In the genomic region with DNA sequence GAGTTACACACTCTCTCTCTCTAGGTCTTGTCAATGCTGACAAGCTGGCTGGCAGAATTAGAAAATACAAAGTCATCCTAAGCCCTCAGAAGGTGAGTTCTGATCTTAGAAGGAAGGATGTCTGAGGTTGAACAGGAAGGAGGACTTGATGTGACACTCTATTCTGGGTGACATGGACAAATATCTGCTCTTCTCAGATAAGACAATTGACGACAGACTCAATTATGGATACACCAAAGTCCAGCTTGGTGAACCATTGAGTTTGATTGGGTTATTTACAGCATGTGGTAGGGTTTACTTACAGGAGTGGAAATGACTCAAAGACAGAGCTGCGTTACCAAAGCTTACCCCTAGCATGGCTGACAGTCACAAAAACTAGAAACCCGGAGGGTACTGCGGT, we compare ENCODE assay signal across 28 mouse cellular contexts. TPM values are rescaled to one million over a fixed set of nuclear protein-coding genes. Genes with fewer than 3 reads are reported as not detected.
DNase-seq lines count a peak whose midpoint lies in the region; ATAC-seq and TF ChIP-seq lines count a peak whose summit lies in the region.
"Had no signal": no experiment of that assay in that cellular context is flagged by ENCODE, and none has a peak within 500 bp of the region (broad histone marks: within the 10 kb centered on the region; RNA-seq: fewer than 3 reads in every experiment).

No protein-coding gene starts in this region.

- 86% methylated on average over 4 of the region's 4 CpGs for WGBS in intestine, postnatal 0 days
- WGBS in intestine, embryonic 15.5 days: 88% methylated on average over 4 of the region's 4 CpGs
- WGBS in stomach, postnatal 0 days: 99% methylated on average over 4 of the region's 4 CpGs

- no peaks in the 10 kb centered on the region for H3K27me3 ChIP-seq in intestine, postnatal 0 days (replicated peaks; ENCODE audit: control insufficient read depth, insufficient read depth, low read length)
- no peaks in the 10 kb centered on the region for H3K27me3 ChIP-seq in intestine, embryonic 15.5 days (replicated peaks)
- H3K27me3 ChIP-seq in megakaryocyte, embryonic 14.5 days (replicated peaks): no peaks in the 10 kb centered on the region
- H3K27me3 ChIP-seq in stomach, postnatal 0 days (ENCODE audit: control insufficient read depth, insufficient read depth, low read length): no peaks in the 10 kb centered on the region
- H3K27me3 ChIP-seq: CH12.LX; forebrain, embryonic 13.5 days; heart, embryonic 13.5 days had no signal

- H3K4me2 ChIP-seq in intestine, postnatal 0 days (replicated peaks; ENCODE audit: low read depth): no peak overlapping the region
- no peak overlapping the region for H3K4me2 ChIP-seq in intestine, embryonic 15.5 days (replicated peaks)
- H3K4me2 ChIP-seq in stomach, postnatal 0 days (replicated peaks; ENCODE audit: low read depth): no peak overlapping the region
- H3K4me2 ChIP-seq: forebrain, embryonic 13.5 days; heart, embryonic 13.5 days; hindbrain, embryonic 14.5 days had no signal

- no peaks in the 10 kb centered on the region for H3K9me3 ChIP-seq in intestine, postnatal 0 days (ENCODE audit: control insufficient read depth)
- H3K9me3 ChIP-seq in intestine, embryonic 15.5 days: 0 out of 2 replicates have a peak, but pooled peaks cover 5% of the 10 kb centered on the region
- no peaks in the 10 kb centered on the region for H3K9me3 ChIP-seq in megakaryocyte, embryonic 14.5 days
- H3K9me3 ChIP-seq in stomach, postnatal 0 days (ENCODE audit: control insufficient read depth, low read length): no peaks in the 10 kb centered on the region

- no peak for TF ChIP-seq EP300 in stomach, postnatal 0 days (optimal IDR thresholded peaks at IDR 0.05)

- H3K27ac ChIP-seq in intestine, postnatal 0 days (ENCODE audit: low read depth, low read length): peak overlapping the region; percentile 21; the same call in 1 of the 2 replicates
- no peak overlapping the region for H3K27ac ChIP-seq in intestine, embryonic 15.5 days
- H3K27ac ChIP-seq in stomach, postnatal 0 days (replicated peaks): no peak overlapping the region
- H3K27ac ChIP-seq: forebrain, embryonic 10.5 days; forebrain, embryonic 13.5 days; heart, adult 2 months; heart, embryonic 10.5 days; heart, embryonic 13.5 days; hindbrain, embryonic 14.5 days; hindbrain, postnatal 0 days had no signal

- H3K9ac ChIP-seq in intestine, postnatal 0 days (ENCODE audit: low read depth, low read length): no peak overlapping the region
- H3K9ac ChIP-seq in intestine, embryonic 15.5 days: no peak overlapping the region
- no peak overlapping the region for H3K9ac ChIP-seq in stomach, postnatal 0 days (ENCODE audit: low read length)
- H3K9ac ChIP-seq: forebrain, embryonic 13.5 days; heart, embryonic 13.5 days; hindbrain, embryonic 14.5 days had no signal

- peaks cover 63% of the 10 kb centered on the region for H3K36me3 ChIP-seq in intestine, postnatal 0 days (ENCODE audit: control insufficient read depth, insufficient read depth)
- peaks cover 30% of the 10 kb centered on the region for H3K36me3 ChIP-seq in intestine, embryonic 15.5 days
- H3K36me3 ChIP-seq in megakaryocyte, embryonic 14.5 days (replicated peaks; ENCODE audit: low read length): peaks cover 96% of the 10 kb centered on the region
- H3K36me3 ChIP-seq in stomach, postnatal 0 days (ENCODE audit: control insufficient read depth, insufficient read depth, low read length): peaks cover 18% of the 10 kb centered on the region

- TF ChIP-seq CTCF in intestine, postnatal 0 days (IDR thresholded peaks at IDR 0.05; ENCODE audit: low read depth): no peak
- TF ChIP-seq CTCF in stomach, postnatal 0 days (IDR thresholded peaks at IDR 0.05; ENCODE audit: low read depth): no peak

- no peak for ATAC-seq in intestine, postnatal 0 days
- no peak for ATAC-seq in intestine, embryonic 15.5 days
- ATAC-seq in megakaryocyte, adult 5-6 weeks (ENCODE audit: poor library complexity, severe bottlenecking): no peak
- 0 out of 2 replicates have a peak, but pooled peaks have one; percentile 29 for ATAC-seq in common myeloid progenitor, adult 5-6 weeks (replicated peaks; ENCODE audit: low read depth, poor library complexity, severe bottlenecking)
- ATAC-seq in stomach, postnatal 0 days (ENCODE audit: low FRiP score, low TSS enrichment): no peak
- ATAC-seq: activated CD4-positive, CD25-positive, alpha-beta regulatory T cell, adult 4 months; forebrain, embryonic 13.5 days; forebrain, embryonic 16.5 days; hindbrain, postnatal 0 days had no signal

- DNase-seq in stomach, postnatal 0 days (ENCODE audit: low spot score): no peak
- DNase-seq: adrenal gland, adult 8-10 months; adrenal gland, postnatal 25 days; B cell, adult 2 months; cerebellum, adult 11-12 months; cerebellum, adult 8-10 months; cerebellum, postnatal 10 days; cerebellum, postnatal 36 days; gastrocnemius, postnatal 10 days; gastrocnemius, postnatal 36 days; heart, adult 2 months; heart, postnatal 14 days; heart, postnatal 4 days had no signal

- no peaks in the 10 kb centered on the region for H3K4me1 ChIP-seq in intestine, postnatal 0 days (replicated peaks; ENCODE audit: control insufficient read depth, insufficient read depth, low read length)
- H3K4me1 ChIP-seq in intestine, embryonic 15.5 days (replicated peaks): no peaks in the 10 kb centered on the region
- H3K4me1 ChIP-seq in megakaryocyte, embryonic 14.5 days: peaks cover 96% of the 10 kb centered on the region
- H3K4me1 ChIP-seq in stomach, postnatal 0 days (replicated peaks; ENCODE audit: control insufficient read depth, insufficient read depth): no peaks in the 10 kb centered on the region
- H3K4me1 ChIP-seq: forebrain, embryonic 10.5 days had no signal

- H3K4me3 ChIP-seq in intestine, postnatal 0 days (ENCODE audit: low read depth, low read length): no peak overlapping the region
- no peak overlapping the region for H3K4me3 ChIP-seq in intestine, embryonic 15.5 days (replicated peaks)
- peak overlapping the region; percentile 69 for H3K4me3 ChIP-seq in megakaryocyte, embryonic 14.5 days (replicated peaks)
- H3K4me3 ChIP-seq in stomach, postnatal 0 days (ENCODE audit: low read depth, low read length): no peak overlapping the region
- H3K4me3 ChIP-seq: forebrain, embryonic 10.5 days; forebrain, embryonic 13.5 days; heart, adult 2 months; heart, embryonic 10.5 days; heart, embryonic 13.5 days had no signal

RNA-seq across cellular contexts. Expression of a gene that starts 6.9 kb away (rescaled TPM):
- polyA plus RNA-seq in intestine, postnatal 0 days (2015; fragmentation: Nextera tagmentation; extraction: Ambion mirVana): 11.7 and 12.9 TPM in 2 replicates
- 12.7 and 14.8 TPM in 2 replicates for polyA plus RNA-seq in intestine, embryonic 15.5 days (2015; fragmentation: Nextera tagmentation; extraction: Ambion mirVana)
- polyA plus RNA-seq in megakaryocyte, embryonic 14.5 days (2012; ENCODE audit: insufficient read depth, low replicate concordance): 1.8 and 5.0 TPM in 2 replicates
- total RNA-seq in megakaryocyte, adult 5-6 weeks (2015): 15.1 and 31.9 TPM in 2 replicates
- total RNA-seq in megakaryocyte, adult 5-6 weeks (2017): 23.1 and 29.8 TPM in 2 replicates
- 31.7 and 31.8 TPM in 2 replicates for total RNA-seq in common myeloid progenitor, adult 5-6 weeks (2017)
- polyA plus RNA-seq in stomach, postnatal 0 days (2015; fragmentation: Nextera tagmentation; extraction: Ambion mirVana): 4.9 and 7.5 TPM in 2 replicates

RNA-seq across cellular contexts. Expression of a gene that starts 15.4 kb away (rescaled TPM):
- polyA plus RNA-seq in intestine, postnatal 0 days (2015; fragmentation: Nextera tagmentation; extraction: Ambion mirVana): 28.2 and 30.2 TPM in 2 replicates
- 51.3 and 52.8 TPM in 2 replicates for polyA plus RNA-seq in intestine, embryonic 15.5 days (2015; fragmentation: Nextera tagmentation; extraction: Ambion mirVana)
- polyA plus RNA-seq in megakaryocyte, embryonic 14.5 days (2012; ENCODE audit: insufficient read depth, low replicate concordance): 3.8 and 39.8 TPM in 2 replicates
- 24.8 and 28.1 TPM in 2 replicates for total RNA-seq in megakaryocyte, adult 5-6 weeks (2015)
- total RNA-seq in megakaryocyte, adult 5-6 weeks (2017): 21.4 and 21.8 TPM in 2 replicates
- 23.2 and 31.0 TPM in 2 replicates for total RNA-seq in common myeloid progenitor, adult 5-6 weeks (2017)
- polyA plus RNA-seq in stomach, postnatal 0 days (2015; fragmentation: Nextera tagmentation; extraction: Ambion mirVana): 33.6 and 34.5 TPM in 2 replicates

RNA-seq across cellular contexts. Expression of a gene that starts 17.9 kb away (rescaled TPM):
- 32.5 TPM in 2 replicates for polyA plus RNA-seq in intestine, postnatal 0 days (2015; fragmentation: Nextera tagmentation; extraction: Ambion mirVana)
- 118 and 121 TPM in 2 replicates for polyA plus RNA-seq in intestine, embryonic 15.5 days (2015; fragmentation: Nextera tagmentation; extraction: Ambion mirVana)
- 5.6 TPM in 1 of 2 replicates, not detected in the other for polyA plus RNA-seq in megakaryocyte, embryonic 14.5 days (2012; ENCODE audit: insufficient read depth, low replicate concordance)
- total RNA-seq in megakaryocyte, adult 5-6 weeks (2015): 151 and 153 TPM in 2 replicates
- total RNA-seq in megakaryocyte, adult 5-6 weeks (2017): 210 and 224 TPM in 2 replicates
- 145 and 156 TPM in 2 replicates for total RNA-seq in common myeloid progenitor, adult 5-6 weeks (2017)
- 32.6 and 38.0 TPM in 2 replicates for polyA plus RNA-seq in stomach, postnatal 0 days (2015; fragmentation: Nextera tagmentation; extraction: Ambion mirVana)

RNA-seq across cellular contexts. Expression of a gene that starts 30.2 kb away (rescaled TPM):
- 0.77 and 1.3 TPM in 2 replicates for polyA plus RNA-seq in intestine, postnatal 0 days (2015; fragmentation: Nextera tagmentation; extraction: Ambion mirVana)
- polyA plus RNA-seq in intestine, embryonic 15.5 days (2015; fragmentation: Nextera tagmentation; extraction: Ambion mirVana): 0.96 and 1.3 TPM in 2 replicates
- polyA plus RNA-seq in megakaryocyte, embryonic 14.5 days (2012; ENCODE audit: insufficient read depth, low replicate concordance): 0.11 TPM in 1 of 2 replicates, not detected in the other
- 0.07 TPM in 1 of 2 replicates, not detected in the other for total RNA-seq in megakaryocyte, adult 5-6 weeks (2015)
- 0.12 TPM in 1 of 2 replicates, not detected in the other for total RNA-seq in megakaryocyte, adult 5-6 weeks (2017)
- total RNA-seq in common myeloid progenitor, adult 5-6 weeks (2017): 0.29 TPM in 1 of 2 replicates, not detected in the other
- polyA plus RNA-seq in stomach, postnatal 0 days (2015; fragmentation: Nextera tagmentation; extraction: Ambion mirVana): 1.2 TPM in 2 replicates
- total RNA-seq: granulocyte monocyte progenitor cell, adult 5-6 weeks had no signal

RNA-seq across cellular contexts. Expression of a gene that starts 43.7 kb away (rescaled TPM):
- polyA plus RNA-seq in intestine, postnatal 0 days (2015; fragmentation: Nextera tagmentation; extraction: Ambion mirVana): 6.5 and 7.4 TPM in 2 replicates
- polyA plus RNA-seq in intestine, embryonic 15.5 days (2015; fragmentation: Nextera tagmentation; extraction: Ambion mirVana): 6.5 and 6.6 TPM in 2 replicates
- polyA plus RNA-seq in megakaryocyte, embryonic 14.5 days (2012; ENCODE audit: insufficient read depth, low replicate concordance): 1.6 and 7.0 TPM in 2 replicates
- total RNA-seq in megakaryocyte, adult 5-6 weeks (2015): 5.2 and 5.4 TPM in 2 replicates
- 1.9 and 2.7 TPM in 2 replicates for total RNA-seq in megakaryocyte, adult 5-6 weeks (2017)
- total RNA-seq in common myeloid progenitor, adult 5-6 weeks (2017): 0.97 and 2.2 TPM in 2 replicates
- polyA plus RNA-seq in stomach, postnatal 0 days (2015; fragmentation: Nextera tagmentation; extraction: Ambion mirVana): 2.9 and 3.2 TPM in 2 replicates
